10 mouse cellular contexts compared by ENCODE assay signal in genomic region chr15:101497181-101497580, GRCm38 (mm10). TPM values are rescaled to one million over a fixed set of nuclear protein-coding genes. Genes with fewer than 3 reads are reported as not detected.
DNase-seq lines count a peak whose midpoint lies in the region; ATAC-seq and TF ChIP-seq lines count a peak whose summit lies in the region.
"Had no signal": no experiment of that assay in that cellular context is flagged by ENCODE, and none has a peak within 500 bp of the region (broad histone marks: within the 10 kb centered on the region; RNA-seq: fewer than 3 reads in every experiment).

No protein-coding gene starts in this region.

- TF ChIP-seq POLR2A in lung, adult 2 months (IDR thresholded peaks at IDR 0.05; ENCODE audit: borderline replicate concordance, extremely low read depth, low read depth, low read length): no peak

- no peak for DNase-seq in forebrain, postnatal 0 days
- DNase-seq in ovary, adult 18-20 months (ENCODE audit: low spot score): peak; percentile 36
- no peak for DNase-seq in ovary, postnatal 14 days (ENCODE audit: low spot score)
- DNase-seq in embryo, embryonic 10.5 days (ENCODE audit: low spot score): peak; percentile 63
- no peak for DNase-seq in lung, adult 2 months
- DNase-seq in spleen, postnatal 4 days (ENCODE audit: low spot score in 2 of 2): no peak
- DNase-seq in thymus, postnatal 4 days: no peak

- TF ChIP-seq CTCF in forebrain, postnatal 0 days (IDR thresholded peaks at IDR 0.05; ENCODE audit: low read depth): peak; percentile 53
- peak; percentile 52; the same call in 1 of the 2 replicates for TF ChIP-seq CTCF in lung, adult 2 months (IDR thresholded peaks at IDR 0.05; ENCODE audit: insufficient read depth, low read length)

- no peaks in the 10 kb centered on the region for H3K36me3 ChIP-seq in forebrain, postnatal 0 days (ENCODE audit: insufficient read depth)
- no peaks in the 10 kb centered on the region for H3K36me3 ChIP-seq in forebrain, embryonic 16.5 days (ENCODE audit: control insufficient read depth, insufficient read depth)
- H3K36me3 ChIP-seq: neural tube, embryonic 12.5 days had no signal

- no peak for ATAC-seq in forebrain, postnatal 0 days
- no peak for ATAC-seq in forebrain, embryonic 16.5 days

- H3K9me3 ChIP-seq in forebrain, postnatal 0 days (ENCODE audit: low read length): no peaks in the 10 kb centered on the region
- no peaks in the 10 kb centered on the region for H3K9me3 ChIP-seq in forebrain, embryonic 16.5 days (ENCODE audit: control insufficient read depth, low read length)
- H3K9me3 ChIP-seq: neural tube, embryonic 12.5 days had no signal

- no peak overlapping the region for H3K4me2 ChIP-seq in forebrain, postnatal 0 days (ENCODE audit: low read depth)
- H3K4me2 ChIP-seq in forebrain, embryonic 16.5 days (ENCODE audit: low read length): no peak overlapping the region
- H3K4me2 ChIP-seq: neural tube, embryonic 12.5 days had no signal

- no peak overlapping the region for H3K4me3 ChIP-seq in forebrain, postnatal 0 days (ENCODE audit: low read depth, low read length)
- H3K4me3 ChIP-seq in forebrain, embryonic 16.5 days (replicated peaks; ENCODE audit: low read length): no peak overlapping the region
- H3K4me3 ChIP-seq in lung, adult 2 months (replicated peaks; ENCODE audit: extremely low read depth, low read depth, low read length): no peak overlapping the region
- H3K4me3 ChIP-seq: neural tube, embryonic 12.5 days had no signal

- no peak overlapping the region for H3K27ac ChIP-seq in forebrain, postnatal 0 days (ENCODE audit: low read depth, low read length)
- no peak overlapping the region for H3K27ac ChIP-seq in forebrain, embryonic 16.5 days (ENCODE audit: low read length)
- H3K27ac ChIP-seq: neural tube, embryonic 12.5 days had no signal

- H3K4me1 ChIP-seq in forebrain, postnatal 0 days (ENCODE audit: insufficient read depth): no peaks in the 10 kb centered on the region
- H3K4me1 ChIP-seq in forebrain, embryonic 16.5 days (replicated peaks; ENCODE audit: control insufficient read depth, insufficient read depth, low read length): no peaks in the 10 kb centered on the region
- H3K4me1 ChIP-seq in lung, adult 2 months (ENCODE audit: control insufficient read depth, insufficient read depth, low read length): no peaks in the 10 kb centered on the region
- H3K4me1 ChIP-seq: neural tube, embryonic 12.5 days had no signal

- H3K27me3 ChIP-seq in forebrain, postnatal 0 days (ENCODE audit: insufficient read depth, low read length): no peaks in the 10 kb centered on the region
- no peaks in the 10 kb centered on the region for H3K27me3 ChIP-seq in forebrain, embryonic 16.5 days (replicated peaks; ENCODE audit: control insufficient read depth, insufficient read depth, low read length)
- H3K27me3 ChIP-seq: neural tube, embryonic 12.5 days had no signal

- WGBS in forebrain, postnatal 0 days: 79% methylated on average over 2 of the region's 2 CpGs
- 78% methylated on average over 2 of the region's 2 CpGs for WGBS in forebrain, embryonic 16.5 days
- 67% methylated on average over 2 of the region's 2 CpGs for WGBS in lung, adult 2 months

- H3K9ac ChIP-seq in forebrain, postnatal 0 days: no peak overlapping the region
- no peak overlapping the region for H3K9ac ChIP-seq in forebrain, embryonic 16.5 days (replicated peaks; ENCODE audit: low read depth, low read length)
- H3K9ac ChIP-seq: neural tube, embryonic 12.5 days had no signal

RNA-seq across cellular contexts. Expression of gene Krt83, which starts 5.9 kb away (rescaled TPM):
- not detected in 2 replicates for total RNA-seq in forebrain, postnatal 0 days (2014; rRNA removed)
- not detected in 2 replicates for polyA plus RNA-seq in forebrain, postnatal 0 days (2015; fragmentation: Nextera tagmentation; extraction: Ambion mirVana)
- polyA plus RNA-seq in forebrain, embryonic 16.5 days (2015; fragmentation: Nextera tagmentation; extraction: Ambion mirVana): not detected in 2 replicates
- polyA plus RNA-seq in lung, adult 2 months (2012; rRNA removed): 0.06 and 0.25 TPM in 2 replicates
- total RNA-seq: hematopoietic stem cell, adult 5-6 weeks had no signal
- polyA plus RNA-seq: neural tube, embryonic 12.5 days had no signal

RNA-seq across cellular contexts. Expression of gene Gm49425, which starts 19.9 kb away (rescaled TPM):
- not detected in 2 replicates for total RNA-seq in forebrain, postnatal 0 days (2014; rRNA removed)
- polyA plus RNA-seq in forebrain, postnatal 0 days (2015; fragmentation: Nextera tagmentation; extraction: Ambion mirVana): not detected in 2 replicates
- polyA plus RNA-seq in forebrain, embryonic 16.5 days (2015; fragmentation: Nextera tagmentation; extraction: Ambion mirVana): not detected in 2 replicates
- polyA plus RNA-seq in lung, adult 2 months (2012; rRNA removed): not detected in 2 replicates
- total RNA-seq: hematopoietic stem cell, adult 5-6 weeks had no signal
- polyA plus RNA-seq: neural tube, embryonic 12.5 days had no signal

RNA-seq across cellular contexts. Expression of gene Krt86, which starts 23.9 kb away (rescaled TPM):
- total RNA-seq in forebrain, postnatal 0 days (2014; rRNA removed): 0.14 TPM in 1 of 2 replicates, not detected in the other
- 0.11 and 0.19 TPM in 2 replicates for polyA plus RNA-seq in forebrain, postnatal 0 days (2015; fragmentation: Nextera tagmentation; extraction: Ambion mirVana)
- not detected in 2 replicates for polyA plus RNA-seq in forebrain, embryonic 16.5 days (2015; fragmentation: Nextera tagmentation; extraction: Ambion mirVana)
- 0.09 and 0.12 TPM in 2 replicates for polyA plus RNA-seq in lung, adult 2 months (2012; rRNA removed)
- total RNA-seq: hematopoietic stem cell, adult 5-6 weeks had no signal
- polyA plus RNA-seq: neural tube, embryonic 12.5 days had no signal

RNA-seq across cellular contexts. Expression of gene Krt81, which starts 33.6 kb away (rescaled TPM):
- not detected in 2 replicates for total RNA-seq in forebrain, postnatal 0 days (2014; rRNA removed)
- not detected in 2 replicates for polyA plus RNA-seq in forebrain, postnatal 0 days (2015; fragmentation: Nextera tagmentation; extraction: Ambion mirVana)
- not detected in 2 replicates for polyA plus RNA-seq in forebrain, embryonic 16.5 days (2015; fragmentation: Nextera tagmentation; extraction: Ambion mirVana)
- not detected in 2 replicates for polyA plus RNA-seq in lung, adult 2 months (2012; rRNA removed)
- total RNA-seq: hematopoietic stem cell, adult 5-6 weeks had no signal
- polyA plus RNA-seq: neural tube, embryonic 12.5 days had no signal

RNA-seq across cellular contexts. Expression of gene Krt84, which starts 35.4 kb away (rescaled TPM):
- total RNA-seq in forebrain, postnatal 0 days (2014; rRNA removed): not detected in 2 replicates
- polyA plus RNA-seq in forebrain, postnatal 0 days (2015; fragmentation: Nextera tagmentation; extraction: Ambion mirVana): not detected in 2 replicates
- polyA plus RNA-seq in forebrain, embryonic 16.5 days (2015; fragmentation: Nextera tagmentation; extraction: Ambion mirVana): not detected in 2 replicates
- 0.13 TPM in 1 of 2 replicates, not detected in the other for polyA plus RNA-seq in lung, adult 2 months (2012; rRNA removed)
- total RNA-seq: hematopoietic stem cell, adult 5-6 weeks had no signal
- polyA plus RNA-seq: neural tube, embryonic 12.5 days had no signal

Comparison
In these comparisons a context has a peak if more than half of its experiments do, and no peak if none do; other contexts are left out.
1. DNase-seq: peak in ovary, adult 18-20 months (single experiment) and embryo, embryonic 10.5 days (single experiment); none in forebrain, postnatal 0 days (single experiment), ovary, postnatal 14 days (single experiment), lung, adult 2 months (single experiment), spleen, postnatal 4 days (0 of 2) and thymus, postnatal 4 days (single experiment).